Mouse (Mus musculus) brain, embryonic 14.5 days (tissue): Measurements from ENCODE around the gene Fthl17e.

Experiments
- CTCF ChIP-seq: fragments of 200-500 bp; IDR thresholded peaks from 2 replicates; pipeline ENCODE4 v1.5.1; 2012; ENCODE audit warnings: inconsistent platforms, mild to moderate bottlenecking, moderate library complexity, borderline replicate concordance; ENCODE audit not compliant: insufficient read depth, insufficient read length; ENCODE audit errors: extremely low read depth
- POLR2A ChIP-seq: fragments of 200-500 bp; IDR thresholded peaks from 2 replicates; pipeline ENCODE4 v1.6.1; 2012; ENCODE audit warnings: mild to moderate bottlenecking, inconsistent platforms, borderline replicate concordance; ENCODE audit not compliant: poor library complexity, insufficient read depth, insufficient read length, severe bottlenecking; ENCODE audit errors: extremely low read depth

DNA sequence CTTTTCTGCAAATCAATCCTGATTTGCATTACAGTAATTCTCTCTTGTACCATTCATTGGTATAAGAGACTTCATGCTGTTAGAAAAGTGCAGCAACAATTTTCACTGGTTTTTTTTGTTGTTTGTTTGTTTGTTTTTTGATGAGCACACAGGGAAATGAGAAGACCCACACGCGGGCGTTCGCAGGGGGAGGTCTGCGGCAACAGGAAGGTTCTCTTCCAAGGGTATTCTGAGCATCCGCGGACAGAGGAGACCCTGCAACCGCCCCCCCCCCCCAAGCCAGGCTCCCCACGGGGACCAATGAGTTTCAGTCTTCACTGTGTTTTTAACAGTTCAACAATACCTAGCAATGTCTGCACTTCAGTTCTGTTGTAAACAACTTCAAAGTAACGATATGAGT is 13.8 kb upstream of the Fthl17e start:
- TF ChIP-seq CTCF, result no peak
- TF ChIP-seq POLR2A, result no peak
